Mouse (Mus musculus): ENCODE results near the gene Fsip1. TPM values are rescaled to one million over a fixed set of nuclear protein-coding genes. Genes with fewer than 3 reads are reported as not detected.

Fsip1 gene
- polyA plus RNA-seq, 1 experiment = 0.18 TPM

DNA sequence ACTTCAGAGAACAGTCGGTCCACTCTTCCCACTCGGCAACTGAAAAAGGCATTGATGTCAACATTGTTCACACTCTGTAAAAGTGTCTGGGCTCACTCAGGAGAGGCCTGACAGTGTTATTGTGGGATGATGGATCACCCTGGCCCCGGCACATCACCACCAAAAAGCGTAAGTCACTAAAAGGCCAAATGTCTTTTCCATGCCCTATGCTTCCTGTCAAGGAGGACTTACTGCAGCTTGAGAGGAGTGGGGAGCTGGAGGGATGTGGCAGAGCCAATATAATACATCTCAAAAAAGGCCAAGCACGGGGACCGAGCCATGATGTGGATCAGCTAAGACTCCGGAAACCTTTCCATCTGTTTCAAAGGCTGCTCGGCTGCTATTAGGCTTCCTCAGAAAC lies 2.2 kb downstream of the Fsip1 start:
- DNase-seq (ENCODE audit: low read depth) = no peak

DNA sequence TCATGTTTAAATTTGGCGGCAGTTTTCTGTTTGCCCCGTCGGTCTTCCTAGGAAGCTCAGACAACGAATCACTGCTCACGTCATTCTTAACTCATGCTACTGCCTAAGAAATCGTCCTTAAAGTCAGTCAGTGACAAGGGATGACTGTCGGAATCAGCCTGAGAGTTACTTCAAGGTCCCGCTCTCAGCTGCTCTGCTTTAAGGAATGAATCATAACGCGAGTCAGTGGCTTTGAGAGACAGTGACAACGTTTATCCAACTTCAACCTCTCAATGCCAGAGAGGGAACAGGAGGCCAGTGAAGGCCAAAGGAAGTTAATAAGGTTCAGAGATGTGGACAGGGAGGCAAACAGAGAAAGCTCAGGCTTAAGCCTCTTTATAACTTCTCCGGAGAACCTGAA lies 7.8 kb downstream of the Fsip1 start:
- no peak for DNase-seq (ENCODE audit: low read depth)

DNA sequence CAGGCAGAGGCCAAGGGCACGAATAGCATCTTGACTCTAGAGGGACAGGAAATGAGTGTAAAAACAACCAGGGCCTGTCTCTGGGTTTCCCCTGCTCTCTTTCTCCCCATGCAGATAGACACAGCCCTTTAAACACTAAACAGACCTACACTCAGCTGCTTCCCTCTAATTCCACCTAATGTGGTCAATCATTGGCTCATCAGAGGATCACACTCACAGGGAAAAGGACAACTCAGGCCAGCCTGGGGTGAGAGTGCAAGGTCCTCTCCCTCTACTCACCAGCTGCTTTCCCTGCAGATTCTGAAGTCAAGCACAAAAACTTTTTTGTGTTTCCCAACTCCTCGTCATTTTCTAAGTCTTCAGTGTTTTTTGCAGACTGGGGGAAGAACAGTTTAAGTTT lies 8.8 kb downstream of the Fsip1 start:
- no peak for DNase-seq (ENCODE audit: low read depth)

DNA sequence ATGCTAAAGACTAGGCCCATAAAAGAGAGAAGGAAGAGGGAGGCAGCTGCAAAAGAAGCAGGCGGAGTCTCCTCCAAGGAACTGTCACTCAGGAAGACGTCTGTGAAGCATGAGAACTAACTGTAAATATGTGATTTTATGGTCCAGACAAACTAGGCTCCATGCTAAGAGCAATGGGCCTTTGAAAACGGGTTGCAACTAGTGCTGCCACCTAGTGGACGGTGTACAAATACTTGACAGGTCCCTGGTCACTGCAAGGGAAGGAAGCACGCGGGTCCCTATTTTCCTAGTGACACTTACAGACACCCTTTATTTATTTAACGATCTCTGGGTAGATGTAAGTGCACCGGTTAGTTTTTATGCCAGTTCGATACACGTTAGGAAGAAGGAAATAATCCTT lies 10.9 kb downstream of the Fsip1 start:
- no peak for DNase-seq (ENCODE audit: low read depth)

DNA sequence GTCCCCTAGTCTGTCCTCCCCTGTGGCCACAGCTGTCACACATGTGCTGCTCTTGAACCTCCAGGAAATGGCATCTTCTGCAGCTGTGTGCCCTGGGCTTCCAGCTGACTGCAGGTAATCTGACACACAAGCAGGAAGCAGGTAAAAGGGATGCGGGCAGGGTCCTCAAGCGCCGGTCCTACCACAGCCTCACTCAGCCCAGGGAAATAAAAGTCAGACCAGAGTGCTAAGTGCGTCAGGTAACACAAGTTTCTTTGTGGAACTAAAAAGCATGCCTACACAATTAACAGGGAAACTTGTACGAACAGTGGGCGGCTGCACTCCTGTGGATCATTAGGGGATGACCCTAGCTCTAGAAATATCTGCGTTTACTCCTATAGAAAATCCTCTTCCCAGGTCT lies 20.6 kb downstream of the Fsip1 start:
- DNase-seq (ENCODE audit: low read depth) = no peak

DNA sequence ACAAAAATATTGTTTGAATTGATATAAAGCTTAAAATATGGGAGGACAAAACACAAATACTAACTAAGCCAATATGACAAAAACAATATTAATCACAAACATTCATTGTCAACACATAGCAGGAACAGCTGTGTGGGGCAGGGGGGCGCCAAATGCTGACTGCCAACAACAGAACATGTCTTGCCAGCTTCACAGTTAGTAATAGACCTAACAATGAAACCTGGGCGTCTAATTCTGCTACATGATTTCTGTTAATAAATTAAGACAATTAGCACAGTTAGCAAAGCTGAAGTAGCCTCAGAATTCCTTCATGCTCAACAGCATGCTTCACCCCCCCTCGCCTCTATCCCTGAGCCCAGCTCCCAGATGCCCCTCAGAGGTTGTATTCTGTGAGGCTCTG lies 21.2 kb downstream of the Fsip1 start:
- no peak for DNase-seq (ENCODE audit: low read depth)

DNA sequence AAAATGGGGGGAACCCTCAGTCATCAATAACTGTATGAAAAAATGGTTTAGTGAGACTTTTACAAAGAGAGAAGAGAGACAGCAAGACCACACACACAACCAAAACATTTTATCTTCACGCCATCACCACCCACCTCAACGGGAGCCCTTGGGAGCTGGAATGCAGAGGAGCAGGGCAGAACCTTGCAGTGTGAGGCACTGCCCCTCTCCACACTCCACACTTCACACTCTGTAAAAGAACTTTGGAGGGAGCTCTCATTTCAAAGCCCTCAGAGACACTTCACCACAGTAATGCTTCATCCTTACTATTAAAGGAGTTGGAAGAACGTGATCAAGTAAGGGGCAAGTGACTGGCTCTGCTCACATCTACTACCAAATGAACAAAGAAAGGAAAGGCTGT lies 26.2 kb downstream of the Fsip1 start:
- DNase-seq (ENCODE audit: low read depth) = no peak

DNA sequence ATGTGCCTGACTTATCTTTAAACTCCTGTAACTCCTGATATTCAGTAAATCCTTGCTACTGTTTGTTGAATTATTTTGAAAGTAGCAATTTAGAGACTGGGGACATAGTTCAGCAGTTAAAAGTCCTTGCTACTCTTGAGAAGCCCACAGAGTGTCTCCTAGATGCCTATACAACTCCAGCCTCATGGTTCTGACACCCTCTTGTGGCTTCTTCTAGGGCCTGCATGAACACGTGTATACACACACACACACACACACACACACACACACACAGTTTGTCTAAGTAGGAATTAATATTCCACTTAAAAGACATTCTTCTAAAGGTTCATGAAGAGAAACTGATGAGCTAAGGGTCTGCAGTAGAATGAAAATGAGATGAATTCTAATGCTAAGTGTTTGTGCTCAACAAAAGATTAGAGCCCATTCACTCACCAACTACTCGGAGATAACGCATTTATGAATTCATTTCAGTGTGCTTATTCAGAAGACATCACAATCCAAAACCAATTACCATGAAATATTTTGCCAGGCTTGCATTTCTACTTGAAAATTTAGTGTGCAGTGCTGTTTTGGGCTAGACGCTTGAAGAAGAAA lies 28.2 kb downstream of the Fsip1 start:
- no peak for DNase-seq (ENCODE audit: low read depth)

DNA sequence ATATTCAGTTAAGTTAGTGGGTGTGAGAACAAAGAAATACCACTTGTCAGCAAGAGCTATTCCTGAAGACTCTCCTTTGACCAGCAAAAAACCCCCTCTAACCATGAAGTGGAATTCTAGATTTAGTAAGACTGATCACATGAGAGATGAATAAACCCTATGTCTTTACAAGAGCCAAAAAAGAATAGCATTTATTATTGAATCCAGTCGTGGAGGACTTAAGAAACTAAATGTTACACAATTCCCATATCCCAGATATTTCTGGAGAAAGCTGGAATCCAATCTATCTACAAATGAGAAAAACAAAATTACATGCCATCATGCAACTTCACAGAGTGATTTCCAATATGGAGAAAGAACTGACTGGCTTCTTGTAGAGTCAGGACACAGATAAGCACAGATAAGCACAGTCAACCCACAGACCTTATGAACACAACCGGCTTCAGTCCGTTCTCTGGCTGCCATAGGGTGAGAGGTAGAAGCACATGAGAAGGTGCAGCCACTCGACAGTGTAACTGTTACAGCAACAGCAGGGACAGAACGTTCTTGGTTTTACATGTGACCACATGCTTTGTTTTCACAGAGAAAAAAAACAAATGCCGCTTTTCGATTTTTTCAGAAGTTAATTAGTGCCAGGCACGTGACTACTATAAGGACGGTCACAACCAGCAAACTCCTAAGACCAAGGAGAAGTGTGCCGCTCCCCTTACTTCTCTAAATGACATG lies 31.3 kb downstream of the Fsip1 start:
- no peak for DNase-seq (ENCODE audit: low read depth)

DNA sequence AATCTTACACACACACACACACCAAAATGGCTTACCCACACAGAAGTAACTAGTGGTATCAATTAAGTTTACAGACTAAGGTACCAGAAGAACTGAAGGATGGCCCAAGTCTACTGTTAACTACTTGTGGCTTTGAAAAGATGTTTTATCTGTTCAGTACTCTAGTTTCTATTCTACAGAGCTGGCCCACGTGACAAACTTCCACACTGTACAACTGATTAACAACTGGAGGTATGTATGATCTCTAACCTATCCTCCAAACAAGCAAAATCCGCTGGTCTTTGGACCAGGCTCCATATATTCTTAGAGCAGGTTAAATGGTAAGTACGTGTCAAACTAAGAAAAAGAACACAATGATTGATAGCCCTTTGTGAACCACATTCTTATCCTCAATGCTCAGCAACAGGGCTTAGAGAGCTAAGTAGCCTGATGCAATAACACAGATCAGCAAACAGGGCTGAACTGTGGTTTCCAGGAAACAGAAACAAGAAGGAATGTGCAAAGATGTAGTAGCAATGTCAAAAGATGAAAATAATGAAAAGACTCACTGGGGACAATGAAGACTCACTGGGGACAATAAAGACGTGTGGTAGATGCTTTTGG lies 38.7 kb downstream of the Fsip1 start:
- DNase-seq (ENCODE audit: low read depth) = no peak

DNA sequence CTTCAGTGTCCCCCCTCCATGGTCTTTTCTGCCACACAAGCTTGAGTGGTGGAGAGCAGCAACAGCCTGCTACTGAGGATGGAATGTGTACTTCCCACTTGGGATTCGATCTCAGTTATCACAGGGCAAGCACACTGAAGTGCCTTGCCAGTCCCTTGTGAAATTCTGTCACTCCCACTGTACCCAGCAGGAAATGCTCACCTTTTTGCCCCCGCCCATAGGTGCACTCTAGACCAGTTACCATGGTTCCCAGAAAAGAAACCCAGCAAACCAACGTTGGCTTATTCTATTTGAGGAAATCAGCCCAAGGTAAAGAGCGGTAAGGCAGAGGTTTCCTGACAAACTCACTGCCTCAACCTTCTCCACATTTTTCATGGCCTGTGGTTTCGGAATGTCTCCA lies 47.1 kb downstream of the Fsip1 start:
- no peak for DNase-seq (ENCODE audit: low read depth)

DNA sequence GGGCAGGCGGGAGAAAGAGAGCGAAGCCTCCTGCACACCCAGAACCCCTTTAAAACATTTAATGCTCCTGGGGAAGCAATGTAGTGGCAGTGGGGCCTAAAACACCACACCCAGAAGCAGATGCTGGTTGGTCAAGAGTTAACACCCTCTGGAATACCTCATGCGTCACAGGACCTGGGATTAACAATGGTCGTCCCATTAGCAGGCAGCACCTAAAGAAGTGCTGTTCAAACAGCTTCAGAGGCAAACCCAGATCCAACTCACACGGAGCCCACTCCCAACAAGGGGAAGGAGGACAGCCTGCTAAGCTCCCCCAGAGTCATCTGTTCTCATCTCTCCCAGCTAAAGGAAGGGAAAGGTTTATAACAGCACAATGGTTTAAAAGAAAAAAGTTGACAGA lies 48.1 kb downstream of the Fsip1 start:
- no peak for DNase-seq (ENCODE audit: low read depth)

DNA sequence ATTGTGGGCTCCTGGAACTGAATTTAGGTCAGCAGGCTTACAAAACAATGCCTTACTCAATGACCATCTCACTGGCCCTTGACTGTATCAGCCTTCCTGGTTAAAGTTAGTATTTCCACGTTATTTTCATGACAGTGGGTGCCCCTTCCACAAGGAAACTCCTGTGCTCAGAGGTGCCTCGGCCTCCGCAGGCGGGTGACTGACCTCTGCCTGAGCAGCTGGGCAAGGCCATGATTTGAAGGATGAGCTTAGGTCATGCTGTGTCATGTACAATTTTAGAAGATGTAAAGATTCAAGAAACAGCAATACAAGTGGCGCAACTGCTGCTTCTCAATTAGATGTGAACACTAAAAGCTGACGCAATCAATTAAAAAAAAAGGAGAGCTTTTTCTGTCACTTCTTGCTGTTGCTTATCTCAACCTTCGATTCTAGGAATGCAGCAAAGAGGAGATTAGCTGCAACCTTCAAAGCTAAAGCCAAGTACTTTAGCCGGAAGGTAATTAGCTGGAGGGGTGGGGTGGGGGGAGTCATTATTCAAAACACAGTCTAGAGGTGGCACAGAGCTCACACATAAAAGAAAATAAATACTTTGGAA lies 50.7 kb downstream of the Fsip1 start:
- DNase-seq (ENCODE audit: low read depth) = no peak

DNA sequence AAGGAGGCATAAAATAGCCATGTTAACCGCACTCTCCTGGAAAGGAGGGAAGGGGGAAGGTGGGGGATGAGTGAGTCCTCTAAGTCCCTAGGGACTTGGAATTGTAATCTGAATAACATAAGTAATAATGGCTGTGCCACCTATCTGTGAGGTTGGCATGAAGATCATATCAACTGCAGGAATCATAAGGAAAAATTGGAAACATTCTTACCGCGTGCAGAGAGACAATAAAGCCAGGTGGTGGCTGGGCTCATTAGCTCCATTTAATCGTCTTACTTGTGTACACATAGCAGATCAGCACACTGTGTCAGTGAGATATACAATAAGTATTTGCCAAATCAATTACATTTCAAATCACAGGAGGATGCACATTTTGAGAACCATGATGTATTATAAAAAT lies 52.1 kb downstream of the Fsip1 start:
- DNase-seq (ENCODE audit: low read depth) = no peak

DNA sequence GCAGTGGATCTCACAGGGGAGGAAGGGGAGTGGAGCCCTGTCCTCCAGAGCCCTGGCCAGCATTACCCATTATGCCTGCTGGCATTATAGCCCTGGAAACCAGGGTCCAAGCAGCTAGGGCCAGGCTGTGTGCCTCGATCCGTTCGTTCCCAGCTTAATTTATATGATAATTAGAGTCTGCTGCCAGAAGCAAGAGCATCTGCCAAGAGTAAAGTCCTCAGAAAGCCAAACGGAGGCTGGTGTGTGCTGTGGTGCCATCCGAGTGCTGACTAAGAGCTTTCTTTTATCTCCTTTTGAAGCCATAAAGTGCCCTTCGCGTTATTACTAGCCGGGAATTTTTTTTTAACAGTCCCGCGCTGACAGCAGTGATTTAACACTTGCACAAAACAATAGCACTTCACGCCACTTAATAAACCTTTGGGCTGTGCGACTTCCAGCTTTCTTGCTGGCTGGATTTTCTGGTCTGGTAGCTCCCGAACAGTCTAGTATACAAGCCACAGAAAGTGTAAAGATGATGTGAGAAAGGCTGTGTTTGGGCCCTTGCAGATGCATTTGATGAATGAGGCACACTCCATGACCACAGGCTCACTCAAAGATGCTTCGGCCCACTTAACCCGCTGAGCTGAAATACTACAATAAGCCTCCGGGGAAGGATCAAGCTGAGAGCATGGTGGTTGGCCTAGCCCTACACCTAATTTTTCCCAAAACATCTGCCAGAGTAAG lies 52.9 kb downstream of the Fsip1 start:
- DNase-seq (ENCODE audit: low read depth) = no peak

DNA sequence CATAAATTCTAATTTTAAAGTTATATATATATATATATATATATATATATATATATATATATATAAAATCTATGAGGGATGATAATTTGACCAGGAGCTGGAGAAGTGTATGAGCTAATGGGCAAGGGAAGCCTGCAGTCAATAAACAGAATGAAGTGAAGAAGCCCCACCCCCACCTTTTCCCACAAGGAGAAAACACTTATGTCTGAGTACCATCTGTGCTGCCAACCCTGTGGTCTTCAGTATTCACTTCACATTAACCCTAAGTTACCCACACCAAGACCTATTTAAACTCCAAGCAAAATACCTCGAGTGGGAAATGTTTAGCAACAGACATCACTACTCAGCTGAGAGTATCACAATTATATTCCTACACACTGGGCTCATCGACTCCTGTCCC lies 53.8 kb downstream of the Fsip1 start:
- no peak for DNase-seq (ENCODE audit: low read depth)

DNA sequence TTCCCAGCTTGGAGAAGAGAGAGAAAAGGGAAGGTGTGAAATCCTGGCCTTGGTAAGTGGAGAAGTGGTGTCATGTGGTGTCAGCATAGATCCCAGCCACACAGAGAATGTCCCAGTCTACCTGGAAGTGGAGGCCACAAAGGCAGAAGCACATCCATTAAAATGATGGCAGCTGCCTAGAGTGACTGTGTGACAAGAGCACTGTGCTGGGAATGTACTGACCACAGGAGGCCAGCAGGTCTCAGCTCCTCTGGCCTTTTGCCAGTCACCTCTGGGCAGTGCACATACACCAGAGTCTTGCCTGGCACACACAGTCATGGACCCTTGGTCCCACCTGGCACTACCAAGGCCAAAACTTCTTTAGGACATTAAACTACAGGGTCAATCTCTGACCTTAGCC lies 54.8 kb downstream of the Fsip1 start:
- DNase-seq (ENCODE audit: low read depth) = no peak

DNA sequence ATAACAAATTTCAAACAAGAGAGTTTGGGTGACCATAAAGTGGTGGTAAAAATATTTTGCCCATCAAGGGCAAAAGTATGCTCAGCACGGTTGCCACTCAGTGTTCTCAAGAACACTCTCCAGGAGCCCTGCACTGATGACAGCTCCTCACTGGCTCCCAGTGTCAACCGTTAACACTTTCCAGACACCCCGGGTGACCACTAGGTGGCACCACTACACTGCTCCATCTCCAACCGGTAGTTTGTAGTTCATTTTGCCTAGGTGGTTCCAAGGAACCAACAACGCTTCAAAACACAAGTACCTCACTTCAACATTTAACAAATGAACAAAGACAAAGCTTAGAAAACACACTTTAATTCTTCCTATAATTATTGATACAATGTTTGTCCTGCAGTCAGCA lies 56.9 kb downstream of the Fsip1 start:
- no peak for DNase-seq (ENCODE audit: low read depth)

DNA sequence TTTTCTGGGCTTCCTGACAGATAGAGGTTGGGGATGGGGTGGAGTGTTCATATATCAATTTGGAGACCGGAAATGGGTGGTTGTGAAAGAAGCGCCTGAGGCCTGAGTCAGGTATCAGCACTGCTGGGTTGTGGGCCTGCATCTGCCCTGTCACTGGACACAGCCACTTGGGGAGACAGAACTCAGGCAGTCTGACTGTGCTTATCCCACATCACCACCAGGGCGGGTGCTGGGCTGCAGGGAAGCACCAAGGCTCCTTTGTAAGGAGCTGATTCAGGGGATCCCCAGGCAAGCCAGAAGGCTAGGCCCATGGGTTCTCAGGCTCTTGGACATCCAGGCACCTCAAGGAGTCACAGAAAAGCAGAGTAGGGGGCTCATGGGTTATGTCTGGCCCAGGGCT lies 59.8 kb downstream of the Fsip1 start:
- DNase-seq (ENCODE audit: low read depth) = no peak

DNA sequence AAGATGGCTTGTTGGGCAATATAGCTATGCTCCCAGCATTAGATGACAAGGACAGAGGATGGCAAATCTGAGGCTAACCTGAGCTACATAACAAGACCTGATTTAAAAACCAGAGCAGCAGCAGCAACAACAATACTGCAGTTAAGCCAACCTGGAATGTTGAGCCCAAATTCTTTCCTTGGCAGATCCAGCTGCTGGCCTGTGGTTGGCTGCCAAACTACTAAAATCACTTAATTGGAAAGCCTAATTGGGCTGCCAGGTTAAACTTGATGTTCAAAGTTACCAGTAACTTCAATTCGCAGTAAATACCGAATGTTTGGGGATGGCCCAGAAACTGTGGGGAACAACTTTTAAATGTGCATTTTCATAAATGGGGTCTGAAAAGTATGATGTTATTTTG lies 74.6 kb downstream of the Fsip1 start:
- no peak for DNase-seq (ENCODE audit: low read depth)

DNA sequence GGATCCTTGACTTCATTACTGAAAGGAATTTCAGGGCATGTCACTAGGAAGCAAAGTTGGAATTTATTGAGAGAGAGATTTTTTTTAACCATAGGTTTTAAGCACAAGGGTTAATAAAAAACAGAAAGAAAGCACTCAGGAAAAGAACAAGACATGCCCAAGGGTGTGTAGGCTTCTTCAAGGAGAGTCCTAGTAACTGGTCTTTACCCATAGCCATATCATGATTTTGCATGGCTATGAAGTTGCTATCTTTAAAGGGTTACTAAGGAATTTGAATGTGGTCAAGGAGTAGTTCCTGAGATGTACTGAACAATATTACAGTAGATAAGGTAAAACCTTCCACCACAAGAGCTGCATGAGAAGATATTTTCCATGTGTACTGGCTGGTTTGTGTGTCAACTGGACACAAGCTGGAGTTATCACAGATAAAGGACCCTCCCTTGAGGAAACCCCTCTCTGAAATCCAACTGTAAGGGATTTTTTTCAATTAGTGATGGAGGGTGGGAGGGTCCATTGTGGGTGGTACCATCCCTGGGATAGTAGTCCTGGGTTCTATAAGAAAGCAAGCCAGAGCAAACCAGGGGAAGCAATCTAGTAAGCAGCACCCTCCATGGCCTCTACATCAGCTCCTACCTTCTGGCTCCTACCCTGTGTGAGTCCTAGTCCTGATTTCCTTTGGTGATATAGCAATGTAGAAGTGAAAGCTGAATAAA lies 76.7 kb downstream of the Fsip1 start:
- DNase-seq (ENCODE audit: low read depth) = no peak

DNA sequence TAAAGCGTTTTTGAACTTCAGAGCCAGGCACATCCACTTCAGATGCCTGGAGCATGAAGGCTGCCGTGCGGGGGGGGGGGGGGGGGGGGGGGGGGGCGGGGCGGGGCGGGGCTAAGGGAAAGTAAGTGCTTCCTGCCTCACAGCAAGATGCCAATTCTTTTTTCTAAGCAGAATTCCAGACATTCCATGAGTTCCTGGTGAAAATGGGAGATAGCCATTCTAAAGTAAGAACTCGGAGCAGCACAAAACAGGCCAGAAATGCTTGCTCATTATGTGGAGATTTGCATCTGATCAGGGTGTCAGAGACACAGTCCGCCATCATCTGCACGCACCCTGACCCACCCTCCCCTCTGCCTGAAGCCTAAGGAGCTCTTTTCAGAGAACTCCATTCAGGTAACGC lies 77.3 kb downstream of the Fsip1 start:
- no peak for DNase-seq (ENCODE audit: low read depth)

All from gonadal fat pad, adult 2 months (tissue).